Mouse (Mus musculus) mature B cell (primary cell): Measurements from ENCODE around the gene Hsf4.
"Not testable (repeated sequence)": the region's sequence is repeated elsewhere in the genome, so short reads cannot be mapped to it uniquely, and the experiment has no call there.

Source experiments
- in situ Hi-C: fragments of 300-500 bp; cut with MboI; formaldehyde crosslinking; loops from 2 replicates; pipeline ENCODE4 v1.14.3; 2019

Hsf4 gene

GRCm38 (mm10) chr8:105281821-105282220, 12.2 kb downstream of the Hsf4 start:
- in situ Hi-C loops: no loop called here

GRCm38 (mm10) chr8:105282239-105282638, 12.6 kb downstream of the Hsf4 start:
- in situ Hi-C loops: no loop called here

GRCm38 (mm10) chr8:105283074-105283473, 13.5 kb downstream of the Hsf4 start:
- in situ Hi-C loops: no loop called here

GRCm38 (mm10) chr8:105285514-105285913, 15.9 kb downstream of the Hsf4 start:
- in situ Hi-C loops: no loop called here

- in situ Hi-C loops: no loop called here
These were observed 17.3 kb downstream of the Hsf4 start for GRCm38 (mm10) chr8:105286907-105287306.

GRCm38 (mm10) chr8:105288231-105288630, 18.6 kb downstream of the Hsf4 start:
- in situ Hi-C loops: no loop called here

- in situ Hi-C loops: no loop called here
These were observed 19.5 kb downstream of the Hsf4 start for GRCm38 (mm10) chr8:105288958-105289732.

- in situ Hi-C loops: no loop called here
These were observed 20.3 kb downstream of the Hsf4 start, which contains the start of gene 4931428F04Rik for GRCm38 (mm10) chr8:105289805-105290460. Gene 4931428F04Rik, minus strand, starts transcription at chr8:105289864.

- in situ Hi-C loops: no loop called here
These were observed 21.1 kb downstream of the Hsf4 start for GRCm38 (mm10) chr8:105290554-105291314.

- in situ Hi-C loops: not testable (repeated sequence)
These were observed 21.8 kb downstream of the Hsf4 start for GRCm38 (mm10) chr8:105291364-105291763.

GRCm38 (mm10) chr8:105291802-105292201, 22.2 kb downstream of the Hsf4 start:
- in situ Hi-C loops: not testable (repeated sequence)

GRCm38 (mm10) chr8:105292471-105292870, 22.9 kb downstream of the Hsf4 start:
- in situ Hi-C loops: no loop called here

- in situ Hi-C loops: no loop called here
These were observed 23.8 kb downstream of the Hsf4 start for GRCm38 (mm10) chr8:105293405-105293804.

GRCm38 (mm10) chr8:105294776-105295175, 25.2 kb downstream of the Hsf4 start:
- in situ Hi-C loops: no loop called here

- in situ Hi-C loops: no loop called here
These were observed 25.7 kb downstream of the Hsf4 start for GRCm38 (mm10) chr8:105295256-105295655.

- in situ Hi-C loops: no loop called here
These were observed 26.4 kb downstream of the Hsf4 start, which contains the start of gene Exoc3l for GRCm38 (mm10) chr8:105295895-105296573. Gene Exoc3l, minus strand, starts transcription at chr8:105296101.

GRCm38 (mm10) chr8:105297511-105298192, 28.1 kb downstream of the Hsf4 start, which contains the start of gene E2f4:
Gene E2f4, plus strand, starts transcription at chr8:105297663.
- in situ Hi-C loops: no loop called here

GRCm38 (mm10) chr8:105298351-105299252, 29.0 kb downstream of the Hsf4 start:
- in situ Hi-C loops: no loop called here

- in situ Hi-C loops: no loop called here
These were observed 30.4 kb downstream of the Hsf4 start for GRCm38 (mm10) chr8:105299962-105300361.

GRCm38 (mm10) chr8:105303396-105303795, 33.8 kb downstream of the Hsf4 start:
- in situ Hi-C loops: no loop called here
